Comparison of ENCODE assay signal across 9 mouse cellular contexts in the genomic region with DNA sequence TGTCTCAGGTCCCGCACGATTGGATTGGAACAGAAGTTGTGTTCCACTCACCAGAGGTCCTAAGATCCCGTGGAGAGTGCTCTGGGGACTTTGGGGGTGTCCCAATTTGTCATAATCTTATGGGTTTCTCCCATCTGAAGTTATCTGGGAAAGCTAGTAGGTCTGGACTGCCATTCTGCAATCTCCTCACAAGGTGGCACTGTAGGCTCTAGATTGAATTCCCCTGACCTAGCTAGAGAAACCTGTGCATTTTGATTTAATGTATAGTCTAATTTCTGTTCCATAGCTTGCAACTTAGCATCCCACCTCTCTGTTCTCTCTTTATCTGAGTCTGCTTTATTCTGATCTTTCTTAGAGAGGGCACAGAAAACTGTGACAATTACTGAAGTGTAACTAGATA. TPM values are rescaled to one million over a fixed set of nuclear protein-coding genes. Genes with fewer than 3 reads are reported as not detected.
A peak's percentile ranks its signal among the peaks of the same experiment; 100 is the strongest.
DNase-seq lines count a peak whose midpoint lies in the region; ATAC-seq and TF ChIP-seq lines count a peak whose summit lies in the region.
"Had no signal": no experiment of that assay in that cellular context is flagged by ENCODE, and none has a peak within 500 bp of the region (broad histone marks: within the 10 kb centered on the region; RNA-seq: fewer than 3 reads in every experiment).

No protein-coding gene starts in this region.

- H3K9ac ChIP-seq in heart, embryonic 12.5 days: no peak overlapping the region
- no peak overlapping the region for H3K9ac ChIP-seq in ES-E14 (ENCODE audit: insufficient read depth, low read depth, low read length, poor library complexity, severe bottlenecking)
- H3K9ac ChIP-seq in embryonic facial prominence, embryonic 11.5 days (replicated peaks; ENCODE audit: low read length): no peak overlapping the region
- no peak overlapping the region for H3K9ac ChIP-seq in liver, embryonic 14.5 days (replicated peaks)
- H3K9ac ChIP-seq: embryonic facial prominence, embryonic 15.5 days had no signal

- no peaks in the 10 kb centered on the region for H3K27me3 ChIP-seq in heart, embryonic 12.5 days (replicated peaks)
- no peaks in the 10 kb centered on the region for H3K27me3 ChIP-seq in embryonic facial prominence, embryonic 11.5 days (ENCODE audit: control insufficient read depth, insufficient read depth, low read length)
- no peaks in the 10 kb centered on the region for H3K27me3 ChIP-seq in liver, embryonic 14.5 days (ENCODE audit: control insufficient read depth, insufficient read depth, low read length)
- H3K27me3 ChIP-seq: embryonic facial prominence, embryonic 15.5 days had no signal

- TF ChIP-seq EP300 in liver, embryonic 14.5 days (IDR thresholded peaks at IDR 0.05; ENCODE audit: low read depth): no peak

- in situ Hi-C loops in ES-E14 (cut with MboI; ENCODE audit: low sequenced_read_pairs in 2 of 2, unreplicated experiment in 2 of 2): no loop called here

- H3K4me1 ChIP-seq in heart, embryonic 12.5 days (replicated peaks): no peaks in the 10 kb centered on the region
- no peaks in the 10 kb centered on the region for H3K4me1 ChIP-seq in ES-E14 (ENCODE audit: control insufficient read depth in 2 of 2, insufficient read depth in 2 of 2, low read length in 2 of 2, poor library complexity in 1 of 2)
- no peaks in the 10 kb centered on the region for H3K4me1 ChIP-seq in embryonic facial prominence, embryonic 11.5 days (ENCODE audit: control insufficient read depth, insufficient read depth, low read length)
- H3K4me1 ChIP-seq in liver, embryonic 14.5 days (replicated peaks; ENCODE audit: control insufficient read depth in 2 of 2, insufficient read depth in 2 of 2, low read length in 1 of 2): no peaks in the 10 kb centered on the region
- H3K4me1 ChIP-seq: embryonic facial prominence, embryonic 15.5 days had no signal

- 62% methylated on average over 3 of the region's 3 CpGs for WGBS in heart, embryonic 12.5 days
- WGBS in embryonic facial prominence, embryonic 11.5 days: 60% methylated on average over 3 of the region's 3 CpGs
- 50% methylated on average over 3 of the region's 3 CpGs for WGBS in liver, embryonic 14.5 days (ENCODE audit: insufficient replicate concordance)

- H3K4me3 ChIP-seq in heart, embryonic 12.5 days: no peak overlapping the region
- H3K4me3 ChIP-seq in ES-E14 (ENCODE audit: insufficient read depth in 1 of 2, low read depth in 1 of 2, low read length in 2 of 2, poor library complexity in 1 of 2, severe bottlenecking in 1 of 2): no peak overlapping the region
- H3K4me3 ChIP-seq in embryonic facial prominence, embryonic 11.5 days (ENCODE audit: low read depth, low read length): no peak overlapping the region
- no peak overlapping the region for H3K4me3 ChIP-seq in liver, embryonic 14.5 days (ENCODE audit: insufficient read depth in 1 of 2, low read depth in 2 of 2, low read length in 2 of 2)
- H3K4me3 ChIP-seq: embryonic facial prominence, embryonic 15.5 days had no signal

- no peaks in the 10 kb centered on the region for H3K36me3 ChIP-seq in heart, embryonic 12.5 days
- H3K36me3 ChIP-seq in ES-E14 (ENCODE audit: control insufficient read depth, insufficient read depth, low read length, poor library complexity, severe bottlenecking): no peaks in the 10 kb centered on the region
- no peaks in the 10 kb centered on the region for H3K36me3 ChIP-seq in embryonic facial prominence, embryonic 11.5 days (replicated peaks; ENCODE audit: control insufficient read depth, insufficient read depth, low read depth, low read length)
- no peaks in the 10 kb centered on the region for H3K36me3 ChIP-seq in liver, embryonic 14.5 days (replicated peaks; ENCODE audit: control insufficient read depth, insufficient read depth, low read depth)
- H3K36me3 ChIP-seq: embryonic facial prominence, embryonic 15.5 days had no signal

- peak; percentile 9 for DNase-seq in heart, adult 8-10 months (ENCODE audit: low spot score)
- DNase-seq in 416B (ENCODE audit: low read depth) (peak; percentile 51), ES-E14 (ENCODE audit: low read depth, low spot score) (no peak)
- DNase-seq in embryonic facial prominence, embryonic 11.5 days (ENCODE audit: low spot score): peak; percentile 68
- peak; percentile 10 to 45 (median 12) for DNase-seq in liver, embryonic 14.5 days (ENCODE audit: low read depth in 3 of 3, low spot score in 3 of 3)
- peak; percentile 7 to 18 for DNase-seq in spleen, postnatal 36 days (ENCODE audit: low spot score in 2 of 2)
- no peak for DNase-seq in gastrocnemius, postnatal 25 days

- H3K9me3 ChIP-seq in heart, embryonic 12.5 days (replicated peaks): no peaks in the 10 kb centered on the region
- H3K9me3 ChIP-seq in ES-E14 (ENCODE audit: control insufficient read depth, insufficient read depth, low read depth, low read length): no peaks in the 10 kb centered on the region
- no peaks in the 10 kb centered on the region for H3K9me3 ChIP-seq in embryonic facial prominence, embryonic 11.5 days (replicated peaks; ENCODE audit: control insufficient read depth, low read length)
- H3K9me3 ChIP-seq in liver, embryonic 14.5 days (ENCODE audit: control insufficient read depth, low read length): no peaks in the 10 kb centered on the region; the same call in 1 of the 2 replicates
- H3K9me3 ChIP-seq: embryonic facial prominence, embryonic 15.5 days had no signal

- H3K4me2 ChIP-seq in heart, embryonic 12.5 days: no peak overlapping the region
- no peak overlapping the region for H3K4me2 ChIP-seq in embryonic facial prominence, embryonic 11.5 days (ENCODE audit: low read depth, low read length)
- no peak overlapping the region for H3K4me2 ChIP-seq in liver, embryonic 14.5 days (ENCODE audit: low read depth)
- H3K4me2 ChIP-seq: embryonic facial prominence, embryonic 15.5 days had no signal

- no peak overlapping the region for H3K27ac ChIP-seq in heart, embryonic 12.5 days (ENCODE audit: poor library complexity, severe bottlenecking)
- H3K27ac ChIP-seq in ES-E14 (ENCODE audit: insufficient read depth, low read depth, low read length, poor library complexity, severe bottlenecking): no peak overlapping the region
- no peak overlapping the region for H3K27ac ChIP-seq in embryonic facial prominence, embryonic 11.5 days (replicated peaks; ENCODE audit: low read depth, low read length)
- H3K27ac ChIP-seq in liver, embryonic 14.5 days: no peak overlapping the region
- H3K27ac ChIP-seq: embryonic facial prominence, embryonic 15.5 days had no signal

- no peak for ATAC-seq in heart, embryonic 12.5 days (ENCODE audit: insufficient number of reproducible peaks, low FRiP score)
- no peak for ATAC-seq in embryonic facial prominence, embryonic 11.5 days (replicated peaks; ENCODE audit: insufficient number of reproducible peaks, low FRiP score, low TSS enrichment, low read depth)
- ATAC-seq in liver, embryonic 14.5 days (ENCODE audit: insufficient read depth): peak; percentile 28; the same call in 1 of the 2 replicates

- peak; percentile 68 for TF ChIP-seq CTCF in liver, embryonic 14.5 days (IDR thresholded peaks at IDR 0.05; ENCODE audit: low read depth)

TF ChIP-seq in ES-E14, 5 proteins besides CTCF, POLR2A, EP300 and RAD21:
- TF ChIP-seq CHD2 (IDR thresholded peaks at IDR 0.05; ENCODE audit: low read depth, low read length) (no peak), MAFK (IDR thresholded peaks at IDR 0.05; ENCODE audit: insufficient read depth, low read depth, low read length) (no peak), HCFC1 (IDR thresholded peaks at IDR 0.05; ENCODE audit: borderline replicate concordance, insufficient read depth, low read length) (no peak), ZNF384 (IDR thresholded peaks at IDR 0.05; ENCODE audit: low read depth, low read length) (no peak), ZC3H11A (IDR thresholded peaks at IDR 0.05; ENCODE audit: borderline replicate concordance, low read depth, low read length) (peak; percentile 31; the same call in 1 of the 2 replicates)

RNA-seq across cellular contexts. Expression of gene Ppp6c, which starts 42.1 kb away (rescaled TPM):
- total RNA-seq in heart, adult 8-10 months (2022): 10 to 100 TPM; 51.1 to 59.4 (median 53.5) TPM
- 55.3 and 55.9 TPM in 2 replicates for polyA plus RNA-seq in heart, embryonic 12.5 days (2016; fragmentation: Nextera tagmentation; extraction: Ambion mirVana)
- 16.3 and 23.8 TPM in 2 replicates for total RNA-seq in ES-E14 (2012; rRNA removed)
- polyA plus RNA-seq in embryonic facial prominence, embryonic 11.5 days (2014; fragmentation: Nextera tagmentation; extraction: Ambion mirVana): 85.9 and 90.5 TPM in 2 replicates
- 19.4 and 21.9 TPM in 2 replicates for polyA plus RNA-seq in liver, embryonic 14.5 days (2012; rRNA removed)
- polyA plus RNA-seq in liver, embryonic 14.5 days (2014; fragmentation: Nextera tagmentation; extraction: Ambion mirVana): 46.9 and 53.0 TPM in 2 replicates
- 10 to 100 TPM; 54.6 to 56.5 TPM for total RNA-seq in gastrocnemius, postnatal 25 days (2021)

Comparison
In these comparisons a context has a peak if more than half of its experiments do, and no peak if none do; other contexts are left out.
1. DNase-seq: peak in heart, adult 8-10 months (single experiment), 416B (single experiment), embryonic facial prominence, embryonic 11.5 days (single experiment), liver, embryonic 14.5 days (3 of 3) and spleen, postnatal 36 days (2 of 2); none in ES-E14 (single experiment) and gastrocnemius, postnatal 25 days (single experiment).